Mouse (Mus musculus) liver, embryonic 14.5 days (tissue): Measurements from ENCODE around the gene St6galnac4.

Source experiments
- CTCF ChIP-seq: IDR thresholded peaks from 2 replicates; pipeline ENCODE4 v1.5.1; 2016; ENCODE audit warnings: antibody characterized with exemption, low read depth, control low read depth
- EP300 ChIP-seq: IDR thresholded peaks from 2 replicates; pipeline ENCODE4 v1.6.1; 2016; ENCODE audit warnings: antibody characterized with exemption, low read depth

DNA sequence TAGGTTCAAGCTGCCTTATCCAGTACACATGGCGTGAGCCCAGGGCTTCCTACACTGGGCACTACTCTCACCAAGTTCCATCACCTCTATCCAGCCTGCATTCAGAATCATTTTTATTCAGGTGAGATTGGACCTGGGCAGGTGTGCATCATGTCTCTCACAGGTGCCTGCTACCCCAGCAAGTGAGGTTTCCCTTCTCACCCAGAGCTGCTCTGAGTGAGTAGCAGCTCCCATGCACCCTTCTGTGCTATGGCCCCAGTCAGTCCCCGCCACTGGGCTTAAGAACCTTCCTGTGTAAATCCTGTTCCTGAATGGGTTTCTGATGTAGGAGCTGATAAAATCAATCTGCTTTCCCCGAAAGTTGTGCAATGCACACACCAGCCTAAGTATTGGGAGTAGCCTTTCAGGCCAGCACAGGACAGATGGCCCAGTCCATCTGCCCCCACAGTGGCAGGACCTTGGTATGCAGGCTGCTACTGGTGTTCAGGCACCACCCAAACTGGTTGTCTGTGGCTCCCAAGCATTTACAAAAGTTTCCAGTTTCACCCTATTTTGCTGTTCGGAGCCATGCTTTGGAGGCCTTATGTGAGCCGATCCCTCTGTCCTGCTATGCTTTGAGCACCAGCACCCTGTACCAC is 37.3 kb downstream of the St6galnac4 start:
- TF ChIP-seq EP300: no peak
- TF ChIP-seq CTCF: no peak
